Mouse (Mus musculus) olfactory bulb, adult 2 months (tissue): ENCODE data around the gene Myrfl.

Source experiments
- CTCF ChIP-seq: fragments of 200-500 bp; IDR thresholded peaks from 2 replicates; pipeline ENCODE4 v1.5.1; 2012; ENCODE audit warnings: low read depth, mild to moderate bottlenecking, low read length, moderate library complexity; ENCODE audit not compliant: insufficient read depth
- POLR2A ChIP-seq: fragments of 200-500 bp; IDR thresholded peaks from 2 replicates; pipeline ENCODE4 v1.6.1; 2012; ENCODE audit warnings: mild to moderate bottlenecking, low read depth, low read length, moderate library complexity; ENCODE audit not compliant: insufficient read depth

- TF ChIP-seq POLR2A (no peak), CTCF (no peak)
Observed at GRCm38 (mm10) chr10:116796066-116796465, 100.7 kb downstream of the Myrfl start.
